Mouse (Mus musculus) heart, postnatal 10 days (tissue): ENCODE results near the gene Ddx21. TPM values are rescaled to one million over a fixed set of nuclear protein-coding genes. Genes with fewer than 3 reads are reported as not detected.
A peak's percentile ranks its signal among the peaks of the same experiment; 100 is the strongest.
"Not testable (repeated sequence)": the region's sequence is repeated elsewhere in the genome, so short reads cannot be mapped to it uniquely, and the experiment has no call there.

Experiments
- DNase-seq, 2 experiments: peaks; one replicate each; pipeline ENCODE4 v3.0.0; 2021
- intact Hi-C: fragments of 180-260 bp; cut with DNase I; formaldehyde crosslinking; loops from one replicate; pipeline ENCODE4 v1.15.1; 2025
- total RNA-seq, 2 experiments: library from RNA; stranded (reverse); gene quantifications; 2 replicates each; pipeline ENCODE4 v1.2.3; 2021

Gene Ddx21
- total RNA-seq: 10 to 100 TPM; 36.6 to 38.2 TPM

DNA sequence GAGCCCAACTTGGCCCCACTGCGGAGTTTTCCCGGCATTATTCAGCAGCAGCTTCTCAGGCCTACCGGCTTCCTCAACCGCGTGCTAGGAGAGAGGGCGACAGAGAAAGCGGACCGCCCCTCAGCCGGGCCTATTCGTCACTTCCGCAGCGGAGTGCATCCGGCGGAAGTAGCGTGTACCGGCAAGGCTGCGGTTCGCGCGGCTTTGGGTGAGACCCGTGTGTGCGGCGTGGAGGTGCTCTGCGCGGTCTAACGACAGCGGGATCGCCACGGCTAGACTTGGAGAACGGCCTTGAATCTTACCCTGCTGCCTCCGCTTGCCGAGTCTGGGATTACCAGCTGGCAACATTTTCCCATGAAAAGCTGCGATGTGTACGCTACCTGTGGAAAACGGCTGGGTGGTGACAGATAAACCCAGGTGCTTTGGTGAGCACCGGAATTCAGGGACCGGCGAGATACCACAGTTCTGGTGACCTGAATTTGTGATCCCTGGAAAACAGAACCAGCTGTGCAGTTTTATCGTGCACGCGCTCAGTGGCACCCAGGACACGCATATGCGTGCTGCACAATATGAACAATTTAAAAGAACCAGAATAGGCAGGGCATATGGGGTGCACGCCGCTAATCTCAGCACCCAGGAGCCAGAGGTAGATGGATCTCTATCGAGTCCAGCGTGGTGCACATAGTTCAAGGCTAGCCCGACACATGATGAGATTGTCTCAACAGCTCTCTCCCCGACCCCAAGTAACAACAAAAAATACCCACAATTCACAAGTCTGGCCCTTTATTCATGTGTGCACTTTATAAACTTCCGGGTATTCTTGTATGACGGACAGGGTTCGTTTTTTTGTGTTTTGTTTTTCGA, at the start of gene Ddx21:
Gene Ddx21, minus strand, starts transcription at position 105 of the 864 bp plus-strand sequence.
- intact Hi-C loops: no loop called here
- peak; percentile 93 to 95 for DNase-seq

DNA sequence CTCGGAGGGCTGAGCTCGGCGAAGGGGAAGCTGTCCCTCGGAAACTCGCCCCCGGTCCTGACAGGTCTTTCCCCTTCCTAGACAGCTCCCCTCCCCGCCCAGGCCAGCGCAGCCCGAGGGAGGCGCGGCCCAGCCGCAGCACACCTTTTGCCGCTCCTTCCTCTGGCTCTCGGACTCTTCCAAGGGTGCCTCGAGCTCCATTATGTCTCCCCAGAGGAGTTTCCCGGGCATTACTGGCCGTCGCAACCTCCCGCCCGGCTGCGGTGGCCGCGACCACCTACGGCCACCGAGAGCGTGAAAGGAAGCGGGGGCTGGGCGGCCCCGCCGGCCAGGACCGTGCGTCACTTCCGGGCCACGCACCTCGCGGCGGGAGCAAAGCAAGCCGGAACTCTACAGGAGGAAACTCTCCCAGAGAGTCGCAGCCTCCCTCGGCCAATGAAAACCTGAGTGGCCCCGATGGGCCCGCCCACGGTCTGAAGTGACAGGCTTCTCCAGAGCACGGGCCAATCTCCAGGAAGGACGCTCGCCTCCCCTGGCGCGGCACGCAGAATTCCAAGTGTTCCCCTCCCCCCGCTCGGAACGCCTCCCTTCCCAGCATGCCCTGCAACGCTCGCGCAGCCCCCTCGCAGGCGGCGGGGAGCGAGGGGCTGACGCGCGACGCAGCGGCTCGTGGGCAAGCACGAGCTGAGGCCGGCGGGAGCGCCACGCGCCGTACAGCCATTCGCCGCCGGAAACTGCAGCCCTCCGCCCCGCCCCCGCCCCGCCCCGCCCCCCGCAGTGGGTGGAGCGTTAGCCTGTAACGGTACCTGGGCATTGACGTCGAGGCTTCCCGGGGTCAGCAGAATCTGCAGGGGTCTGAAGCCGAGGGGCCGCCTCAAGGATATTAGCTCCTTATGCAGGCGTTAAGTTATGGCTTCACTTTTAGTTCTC, 49.1 kb upstream of the Ddx21 start, which contains the start of gene Ddx50:
Gene Ddx50, minus strand, starts transcription at position 338 of the 930 bp plus-strand sequence.
- DNase-seq: peak; percentile 99 to 100
- intact Hi-C loops: loop anchor here (2.0 to 5.0 kb wide), 2 partner anchors 76 to 164 kb away; partner anchors contain the start of genes Stox1 and Vps26a

GRCm38 (mm10) chr10:62650358-62650782, 48.3 kb upstream of the Ddx21 start:
- intact Hi-C loops: loop anchor here (2.0 to 5.0 kb wide), 2 partner anchors 76 to 163 kb away; partner anchors contain the start of genes Stox1 and Vps26a

DNA sequence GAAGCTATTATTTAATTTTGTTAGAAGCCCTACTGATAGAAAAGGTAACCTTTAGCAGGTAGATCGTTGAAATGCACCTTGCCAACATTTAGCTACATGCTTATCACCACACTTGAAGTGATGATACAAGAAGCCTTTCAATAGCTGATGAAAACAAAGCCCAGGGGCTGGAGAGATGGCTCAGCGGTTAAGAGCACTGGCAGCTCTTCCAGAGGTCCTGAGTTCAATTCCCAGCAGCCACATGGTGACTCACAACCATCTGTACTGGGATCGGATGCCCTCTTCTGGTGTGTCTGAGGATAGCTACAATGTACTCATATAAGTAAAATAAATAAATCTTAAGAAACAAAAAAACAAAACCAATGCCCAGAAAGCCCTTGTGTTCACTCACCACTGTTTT, 2.1 kb upstream of the Ddx21 start:
- intact Hi-C loops: no loop called here
- no peak for DNase-seq

More at GRCm38 (mm10) chr10:62650358-62650782, 48.3 kb upstream of the Ddx21 start:
- no peak for DNase-seq

DNA sequence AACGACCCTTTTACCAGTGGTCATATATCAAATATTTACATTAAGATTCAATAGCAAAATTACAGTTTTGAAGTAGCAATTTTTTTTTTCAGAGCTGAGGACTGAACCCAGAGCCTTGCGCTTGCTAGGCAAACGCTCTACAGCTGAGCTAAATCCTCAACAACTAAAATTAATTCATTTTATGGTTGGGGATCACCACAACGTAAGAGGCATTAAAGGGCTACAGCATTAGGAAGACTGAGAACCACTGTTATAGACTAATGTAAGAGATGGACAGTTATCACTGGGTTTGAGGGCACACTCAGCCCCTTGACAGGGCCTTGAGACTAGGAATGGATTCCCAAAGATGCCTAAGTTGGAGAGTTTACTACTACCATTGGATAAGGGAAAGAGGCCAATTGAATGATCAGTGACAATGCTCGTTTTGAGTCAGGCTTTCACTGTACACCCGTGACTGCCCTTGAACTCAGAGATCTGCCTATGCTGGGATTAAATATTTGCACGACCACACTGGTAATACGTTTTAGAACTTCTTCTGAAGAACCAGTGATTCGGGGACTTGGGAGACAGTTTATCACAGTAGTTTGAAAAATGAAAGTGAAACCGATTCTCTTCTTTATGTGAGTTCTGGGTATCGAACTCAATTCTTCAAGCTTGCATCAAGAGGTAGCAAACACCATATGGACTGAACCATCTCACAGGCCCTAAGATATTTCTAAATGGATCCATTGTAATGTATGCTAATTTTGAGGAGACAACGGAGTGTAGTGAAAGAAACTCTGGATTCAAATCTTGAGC, 1.4 kb upstream of the Ddx21 start:
- intact Hi-C loops: no loop called here
- DNase-seq: no peak

GRCm38 (mm10) chr10:62601833-62602176, 276 bp downstream of the Ddx21 start:
- intact Hi-C loops: no loop called here
- no peak for DNase-seq

GRCm38 (mm10) chr10:62601053-62601791, 859 bp downstream of the Ddx21 start:
- DNase-seq: peak in 1 of 2 experiments; percentile 11
- intact Hi-C loops: no loop called here

- intact Hi-C loops: no loop called here
- no peak for DNase-seq
Measured at GRCm38 (mm10) chr10:62600056-62600455, 2.0 kb downstream of the Ddx21 start.

GRCm38 (mm10) chr10:62599311-62599710, 2.8 kb downstream of the Ddx21 start:
- intact Hi-C loops, DNase-seq: not testable (repeated sequence)

DNA sequence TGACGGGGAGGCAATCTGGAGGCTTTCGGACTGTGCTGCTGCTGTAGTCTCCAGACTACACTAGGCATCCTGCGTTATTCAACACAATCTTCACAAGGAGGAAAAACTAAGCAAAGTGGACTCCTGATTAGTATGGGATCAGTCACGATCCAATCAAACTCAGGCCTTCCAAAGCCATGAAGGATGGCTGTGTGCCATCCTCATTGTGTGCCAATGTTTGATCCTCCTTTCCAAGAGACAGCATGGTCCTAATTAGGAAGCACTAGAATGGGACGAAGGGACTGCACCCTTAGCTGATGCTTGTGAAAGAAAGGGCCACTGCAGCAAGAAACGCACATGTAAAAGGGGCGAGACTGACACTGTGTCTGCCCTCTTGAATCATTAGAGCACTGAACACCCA, 9.6 kb downstream of the Ddx21 start:
- DNase-seq: no peak
- intact Hi-C loops: loop anchor here (5.0 kb wide), 1 partner anchor 90 kb away; no protein-coding TSS in a partner anchor

GRCm38 (mm10) chr10:62590200-62590599, 11.9 kb downstream of the Ddx21 start:
- intact Hi-C loops: loop anchor here (5.0 kb wide), 1 partner anchor 92 kb away; no protein-coding TSS in a partner anchor
- DNase-seq: peak; percentile 89 to 92

- intact Hi-C loops: no loop called here
- DNase-seq: peak; percentile 19 to 45
Measured at GRCm38 (mm10) chr10:62588616-62589015, 13.5 kb downstream of the Ddx21 start.

DNA sequence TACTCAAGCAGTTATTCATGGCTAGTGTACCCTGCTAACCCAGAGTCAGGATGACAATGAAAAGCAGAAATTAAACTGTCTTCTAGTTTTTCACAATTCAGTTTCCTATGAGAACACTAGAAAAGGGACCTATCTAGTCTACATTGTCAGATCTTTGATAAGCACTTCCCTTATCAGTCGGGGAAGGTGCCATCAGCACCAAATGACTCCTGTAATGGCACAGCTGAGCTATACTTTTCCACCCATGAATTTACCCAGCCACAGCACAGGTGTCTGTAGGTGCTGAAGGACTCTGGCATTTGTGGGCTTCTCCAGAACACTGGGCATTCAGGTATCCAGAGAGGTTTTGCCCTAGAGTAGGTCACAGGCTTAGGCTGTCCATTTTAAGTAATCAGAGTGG, 18.8 kb downstream of the Ddx21 start:
- DNase-seq: no peak
- intact Hi-C loops: no loop called here

DNA sequence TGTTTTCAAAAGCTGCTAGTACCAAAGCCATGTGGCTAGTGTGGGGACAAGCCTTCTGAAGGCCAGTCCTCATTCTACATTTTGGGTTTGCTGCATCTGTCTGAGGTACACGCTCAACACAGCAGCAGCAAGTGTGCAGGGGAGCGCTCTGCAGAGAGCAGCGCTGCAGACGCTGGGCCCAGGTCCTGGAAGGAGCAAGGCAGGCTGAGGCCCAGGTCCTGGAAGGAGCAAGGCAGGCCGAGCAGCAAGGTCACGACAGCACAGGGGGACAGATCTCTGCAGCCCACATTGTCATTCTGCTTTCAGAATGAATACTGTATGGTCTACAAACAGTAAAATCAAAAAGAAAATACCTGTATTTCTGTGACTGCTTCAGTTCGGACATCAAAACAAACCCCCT, 19.4 kb downstream of the Ddx21 start:
- intact Hi-C loops: no loop called here
- DNase-seq: no peak

- intact Hi-C loops: no loop called here
- peak in 1 of 2 experiments; percentile 9 for DNase-seq
Measured at GRCm38 (mm10) chr10:62582263-62582662, 19.8 kb downstream of the Ddx21 start.

- intact Hi-C loops, DNase-seq: not testable (repeated sequence)
Measured at GRCm38 (mm10) chr10:62579129-62579528, 23.0 kb downstream of the Ddx21 start.

GRCm38 (mm10) chr10:62578338-62579100, 23.6 kb downstream of the Ddx21 start, which contains the start of gene Kif1bp:
TSS of gene Kif1bp (minus strand) at chr10:62578457.
- intact Hi-C loops: no loop called here
- peak; percentile 99 for DNase-seq

- DNase-seq: no peak
- intact Hi-C loops: no loop called here
Measured at GRCm38 (mm10) chr10:62577673-62578337, 24.3 kb downstream of the Ddx21 start.
